Mouse (Mus musculus): Measurements from ENCODE around the gene Bnc2. TPM values are rescaled to one million over a fixed set of nuclear protein-coding genes. Genes with fewer than 3 reads are reported as not detected.

Bnc2 gene
- polyA plus RNA-seq, 1 experiment from 2014 or later, result 3.4 TPM

- WGBS, result 39% methylated on average over 6 of the region's 6 CpGs
These were observed 94.7 kb downstream of the Bnc2 start for GRCm38 (mm10) chr4:84580260-84580952.

GRCm38 (mm10) chr4:84578296-84578695 is 96.8 kb downstream of the Bnc2 start:
- H3K9me3 ChIP-seq (ENCODE audit: control insufficient read depth, low read length), result no peaks in the 10 kb centered on the region
- no peak for ATAC-seq (ENCODE audit: low read depth)
- no peaks in the 10 kb centered on the region for H3K27me3 ChIP-seq (ENCODE audit: control insufficient read depth, insufficient read depth, low read depth, low read length)
- H3K4me3 ChIP-seq (ENCODE audit: low read length), result no peak overlapping the region
- no peak overlapping the region for H3K4me2 ChIP-seq (ENCODE audit: low read depth, low read length)
- no peaks in the 10 kb centered on the region for H3K36me3 ChIP-seq (ENCODE audit: control insufficient read depth, insufficient read depth, low read length)
- no peaks in the 10 kb centered on the region for H3K4me1 ChIP-seq (replicated peaks; ENCODE audit: control insufficient read depth, insufficient read depth, low read length)
- H3K9ac ChIP-seq (ENCODE audit: low read length), result no peak overlapping the region
- WGBS, result 49% methylated on average over 1 of the region's 1 CpGs
- H3K27ac ChIP-seq (ENCODE audit: low read length), result no peak overlapping the region

More at GRCm38 (mm10) chr4:84580260-84580952, 94.7 kb downstream of the Bnc2 start:
- Histone ChIP-seq H3K4me3 (ENCODE audit: low read length) (no peak overlapping the region), H3K27ac (ENCODE audit: low read length) (no peak overlapping the region), H3K9me3 (ENCODE audit: control insufficient read depth, low read length) (no peaks in the 10 kb centered on the region), H3K9ac (ENCODE audit: low read length) (no peak overlapping the region), H3K27me3 (ENCODE audit: control insufficient read depth, insufficient read depth, low read depth, low read length) (no peaks in the 10 kb centered on the region), H3K4me1 (replicated peaks; ENCODE audit: control insufficient read depth, insufficient read depth, low read length) (no peaks in the 10 kb centered on the region), H3K4me2 (ENCODE audit: low read depth, low read length) (no peak overlapping the region), H3K36me3 (ENCODE audit: control insufficient read depth, insufficient read depth, low read length) (no peaks in the 10 kb centered on the region)
- ATAC-seq (ENCODE audit: low read depth), result no peak

- Histone ChIP-seq H3K4me2 (ENCODE audit: low read depth, low read length) (no peak overlapping the region), H3K9ac (ENCODE audit: low read length) (no peak overlapping the region), H3K36me3 (ENCODE audit: control insufficient read depth, insufficient read depth, low read length) (no peaks in the 10 kb centered on the region), H3K9me3 (ENCODE audit: control insufficient read depth, low read length) (no peaks in the 10 kb centered on the region), H3K4me3 (ENCODE audit: low read length) (no peak overlapping the region), H3K27me3 (ENCODE audit: control insufficient read depth, insufficient read depth, low read depth, low read length) (no peaks in the 10 kb centered on the region; the same call in none of the 2 replicates), H3K27ac (ENCODE audit: low read length) (no peak overlapping the region), H3K4me1 (replicated peaks; ENCODE audit: control insufficient read depth, insufficient read depth, low read length) (peaks cover 3% of the 10 kb centered on the region; the same call in 1 of the 2 replicates)
- 9% methylated on average over 8 of the region's 8 CpGs for WGBS
- peak; percentile 52; the same call in 1 of the 2 replicates for ATAC-seq (ENCODE audit: low read depth)
These were observed 109.0 kb downstream of the Bnc2 start for GRCm38 (mm10) chr4:84566123-84566522.

GRCm38 (mm10) chr4:84545204-84545871 is 129.7 kb downstream of the Bnc2 start:
- Histone ChIP-seq H3K27me3 (ENCODE audit: control insufficient read depth, insufficient read depth, low read depth, low read length) (peaks cover 18% of the 10 kb centered on the region), H3K9me3 (ENCODE audit: control insufficient read depth, low read length) (no peaks in the 10 kb centered on the region), H3K9ac (ENCODE audit: low read length) (peak overlapping the region; percentile 77), H3K36me3 (ENCODE audit: control insufficient read depth, insufficient read depth, low read length) (no peaks in the 10 kb centered on the region), H3K4me2 (ENCODE audit: low read depth, low read length) (peak overlapping the region; percentile 88), H3K4me3 (ENCODE audit: low read length) (peak overlapping the region; percentile 65), H3K4me1 (replicated peaks; ENCODE audit: control insufficient read depth, insufficient read depth, low read length) (peaks cover 5% of the 10 kb centered on the region), H3K27ac (ENCODE audit: low read length) (peak overlapping the region; percentile 78)
- peak; percentile 90 for ATAC-seq (ENCODE audit: low read depth)
- WGBS, result under 1% methylated on average over 54 of the region's 62 CpGs

GRCm38 (mm10) chr4:84544646-84545045 is 130.4 kb downstream of the Bnc2 start:
- Histone ChIP-seq H3K27me3 (ENCODE audit: control insufficient read depth, insufficient read depth, low read depth, low read length) (peaks cover 18% of the 10 kb centered on the region), H3K9me3 (ENCODE audit: control insufficient read depth, low read length) (no peaks in the 10 kb centered on the region), H3K4me3 (ENCODE audit: low read length) (no peak overlapping the region), H3K9ac (ENCODE audit: low read length) (no peak overlapping the region), H3K4me1 (replicated peaks; ENCODE audit: control insufficient read depth, insufficient read depth, low read length) (peaks cover 5% of the 10 kb centered on the region), H3K36me3 (ENCODE audit: control insufficient read depth, insufficient read depth, low read length) (no peaks in the 10 kb centered on the region), H3K4me2 (ENCODE audit: low read depth, low read length) (peak overlapping the region; percentile 88; the same call in 1 of the 2 replicates), H3K27ac (ENCODE audit: low read length) (no peak overlapping the region)
- ATAC-seq (ENCODE audit: low read depth), result no peak
- WGBS, result 26% methylated on average over 2 of the region's 2 CpGs

GRCm38 (mm10) chr4:84540531-84540930 is 134.5 kb downstream of the Bnc2 start:
- ATAC-seq (ENCODE audit: low read depth), result no peak
- no peak overlapping the region for H3K4me2 ChIP-seq (ENCODE audit: low read depth, low read length)
- WGBS, result 67% methylated on average over 6 of the region's 6 CpGs
- no peaks in the 10 kb centered on the region for H3K9me3 ChIP-seq (ENCODE audit: control insufficient read depth, low read length)
- peaks cover 12% of the 10 kb centered on the region for H3K27me3 ChIP-seq (ENCODE audit: control insufficient read depth, insufficient read depth, low read depth, low read length)
- no peaks in the 10 kb centered on the region for H3K4me1 ChIP-seq (replicated peaks; ENCODE audit: control insufficient read depth, insufficient read depth, low read length)
- H3K4me3 ChIP-seq (ENCODE audit: low read length), result no peak overlapping the region
- no peak overlapping the region for H3K9ac ChIP-seq (ENCODE audit: low read length)
- no peaks in the 10 kb centered on the region for H3K36me3 ChIP-seq (ENCODE audit: control insufficient read depth, insufficient read depth, low read length)
- no peak overlapping the region for H3K27ac ChIP-seq (ENCODE audit: low read length)

GRCm38 (mm10) chr4:84539396-84539795 is 135.7 kb downstream of the Bnc2 start:
- no peaks in the 10 kb centered on the region for H3K36me3 ChIP-seq (ENCODE audit: control insufficient read depth, insufficient read depth, low read length)
- no peak for ATAC-seq (ENCODE audit: low read depth)
- WGBS, result 87% methylated on average over 8 of the region's 8 CpGs
- no peak overlapping the region for H3K4me2 ChIP-seq (ENCODE audit: low read depth, low read length)
- H3K9ac ChIP-seq (ENCODE audit: low read length), result no peak overlapping the region
- H3K4me1 ChIP-seq (replicated peaks; ENCODE audit: control insufficient read depth, insufficient read depth, low read length), result no peaks in the 10 kb centered on the region
- H3K9me3 ChIP-seq (ENCODE audit: control insufficient read depth, low read length), result no peaks in the 10 kb centered on the region
- no peak overlapping the region for H3K4me3 ChIP-seq (ENCODE audit: low read length)
- H3K27ac ChIP-seq (ENCODE audit: low read length), result no peak overlapping the region
- H3K27me3 ChIP-seq (ENCODE audit: control insufficient read depth, insufficient read depth, low read depth, low read length), result peaks cover 11% of the 10 kb centered on the region

- ATAC-seq (ENCODE audit: low read depth), result no peak
- Histone ChIP-seq H3K4me3 (ENCODE audit: low read length) (no peak overlapping the region), H3K9me3 (ENCODE audit: control insufficient read depth, low read length) (no peaks in the 10 kb centered on the region), H3K4me1 (replicated peaks; ENCODE audit: control insufficient read depth, insufficient read depth, low read length) (peaks cover under 1% of the 10 kb centered on the region), H3K9ac (ENCODE audit: low read length) (no peak overlapping the region), H3K36me3 (ENCODE audit: control insufficient read depth, insufficient read depth, low read length) (no peaks in the 10 kb centered on the region), H3K4me2 (ENCODE audit: low read depth, low read length) (no peak overlapping the region), H3K27ac (ENCODE audit: low read length) (no peak overlapping the region), H3K27me3 (ENCODE audit: control insufficient read depth, insufficient read depth, low read depth, low read length) (peaks cover 5% of the 10 kb centered on the region)
- 80% methylated on average over 11 of the region's 11 CpGs for WGBS
These were observed 145.9 kb downstream of the Bnc2 start for GRCm38 (mm10) chr4:84528886-84529789.

GRCm38 (mm10) chr4:84528358-84528757 is 146.7 kb downstream of the Bnc2 start:
- Histone ChIP-seq H3K27me3 (ENCODE audit: control insufficient read depth, insufficient read depth, low read depth, low read length) (peaks cover 5% of the 10 kb centered on the region), H3K27ac (ENCODE audit: low read length) (no peak overlapping the region), H3K9ac (ENCODE audit: low read length) (no peak overlapping the region), H3K9me3 (ENCODE audit: control insufficient read depth, low read length) (no peaks in the 10 kb centered on the region), H3K4me1 (replicated peaks; ENCODE audit: control insufficient read depth, insufficient read depth, low read length) (peaks cover 8% of the 10 kb centered on the region), H3K4me2 (ENCODE audit: low read depth, low read length) (no peak overlapping the region), H3K36me3 (ENCODE audit: control insufficient read depth, insufficient read depth, low read length) (no peaks in the 10 kb centered on the region), H3K4me3 (ENCODE audit: low read length) (no peak overlapping the region)
- WGBS, result 66% methylated on average over 2 of the region's 2 CpGs
- ATAC-seq (ENCODE audit: low read depth), result no peak
